Mouse (Mus musculus): ENCODE measurements at regions not wholly inside any gene's neighbourhood (a gene's known extent, or its start where the extent isn't known, plus 50 kb on each side); places are given as distances from the start of the nearest gene placed in this dataset.

GRCm38 (mm10) chr2:108796816-108797581 lies 483.5 kb upstream of the Kif18a start:
- no peak overlapping the region for H3K4me2 ChIP-seq (ENCODE audit: low read depth, low read length)
- no peak for ATAC-seq (ENCODE audit: insufficient read depth, low read depth)
- WGBS: 88% methylated on average over 2 of the region's 2 CpGs

GRCm38 (mm10) chr2:108812367-108812766 lies 468.2 kb upstream of the Kif18a start:
- Histone ChIP-seq H3K9me3 (replicated peaks; ENCODE audit: control insufficient read depth, low read length) (no peaks in the 10 kb centered on the region), H3K4me1 (ENCODE audit: control insufficient read depth, insufficient read depth) (no peaks in the 10 kb centered on the region), H3K36me3 (replicated peaks; ENCODE audit: control insufficient read depth, insufficient read depth, low read length) (no peaks in the 10 kb centered on the region), H3K27ac (ENCODE audit: low read depth) (no peak overlapping the region), H3K27me3 (ENCODE audit: control insufficient read depth, insufficient read depth, low read length) (no peaks in the 10 kb centered on the region), H3K4me2 (ENCODE audit: low read depth, low read length) (no peak overlapping the region), H3K9ac (replicated peaks; ENCODE audit: low read depth, low read length) (no peak overlapping the region), H3K4me3 (ENCODE audit: low read depth, low read length) (no peak overlapping the region)
- DNase-seq (ENCODE audit: low spot score) (no peak), ATAC-seq (ENCODE audit: insufficient read depth, low read depth) (no peak)
- TF ChIP-seq EP300 (IDR thresholded peaks at IDR 0.05; ENCODE audit: low read depth): no peak
- TF ChIP-seq CTCF (IDR thresholded peaks at IDR 0.05; ENCODE audit: low read depth): no peak

More at GRCm38 (mm10) chr2:108796816-108797581, 483.5 kb upstream of the Kif18a start:
- no peak for TF ChIP-seq CTCF (IDR thresholded peaks at IDR 0.05; ENCODE audit: low read depth)
- no peak for TF ChIP-seq EP300 (IDR thresholded peaks at IDR 0.05; ENCODE audit: low read depth)
- H3K4me1 ChIP-seq (ENCODE audit: control insufficient read depth, insufficient read depth): no peaks in the 10 kb centered on the region
- DNase-seq (ENCODE audit: low spot score): no peak
- no peaks in the 10 kb centered on the region for H3K27me3 ChIP-seq (ENCODE audit: control insufficient read depth, insufficient read depth, low read length)
- no peak overlapping the region for H3K27ac ChIP-seq (ENCODE audit: low read depth)
- H3K36me3 ChIP-seq (replicated peaks; ENCODE audit: control insufficient read depth, insufficient read depth, low read length): no peaks in the 10 kb centered on the region
- no peak overlapping the region for H3K4me3 ChIP-seq (ENCODE audit: low read depth, low read length)
- H3K9ac ChIP-seq (replicated peaks; ENCODE audit: low read depth, low read length): no peak overlapping the region
- H3K9me3 ChIP-seq (replicated peaks; ENCODE audit: control insufficient read depth, low read length): no peaks in the 10 kb centered on the region

GRCm38 (mm10) chr2:108813040-108813566 lies 467.4 kb upstream of the Kif18a start:
- H3K4me3 ChIP-seq (ENCODE audit: low read depth, low read length): no peak overlapping the region
- TF ChIP-seq EP300 (IDR thresholded peaks at IDR 0.05; ENCODE audit: low read depth) (no peak), CTCF (IDR thresholded peaks at IDR 0.05; ENCODE audit: low read depth) (no peak)
- ATAC-seq (ENCODE audit: insufficient read depth, low read depth): no peak
- H3K4me2 ChIP-seq (ENCODE audit: low read depth, low read length): no peak overlapping the region
- no peaks in the 10 kb centered on the region for H3K36me3 ChIP-seq (replicated peaks; ENCODE audit: control insufficient read depth, insufficient read depth, low read length)
- no peak overlapping the region for H3K9ac ChIP-seq (replicated peaks; ENCODE audit: low read depth, low read length)
- H3K27me3 ChIP-seq (ENCODE audit: control insufficient read depth, insufficient read depth, low read length): no peaks in the 10 kb centered on the region
- H3K27ac ChIP-seq (ENCODE audit: low read depth): no peak overlapping the region
- H3K4me1 ChIP-seq (ENCODE audit: control insufficient read depth, insufficient read depth): no peaks in the 10 kb centered on the region
- 34% methylated on average over 6 of the region's 6 CpGs for WGBS
- DNase-seq (ENCODE audit: low spot score): no peak
- no peaks in the 10 kb centered on the region for H3K9me3 ChIP-seq (replicated peaks; ENCODE audit: control insufficient read depth, low read length)

- no peak for ATAC-seq (ENCODE audit: insufficient read depth, low read depth)
- no peak overlapping the region for H3K27ac ChIP-seq (ENCODE audit: low read depth)
- no peak for DNase-seq (ENCODE audit: low spot score)
Measured at GRCm38 (mm10) chr2:108816579-108816978, 464.0 kb upstream of the Kif18a start.

GRCm38 (mm10) chr2:108824025-108824424 lies 456.5 kb upstream of the Kif18a start:
- Histone ChIP-seq H3K9ac (replicated peaks; ENCODE audit: low read depth, low read length) (no peak overlapping the region), H3K4me3 (ENCODE audit: low read depth, low read length) (no peak overlapping the region), H3K27ac (ENCODE audit: low read depth) (no peak overlapping the region), H3K4me2 (ENCODE audit: low read depth, low read length) (no peak overlapping the region), H3K9me3 (replicated peaks; ENCODE audit: control insufficient read depth, low read length) (no peaks in the 10 kb centered on the region), H3K36me3 (replicated peaks; ENCODE audit: control insufficient read depth, insufficient read depth, low read length) (no peaks in the 10 kb centered on the region), H3K4me1 (ENCODE audit: control insufficient read depth, insufficient read depth) (peaks cover 6% of the 10 kb centered on the region), H3K27me3 (ENCODE audit: control insufficient read depth, insufficient read depth, low read length) (no peaks in the 10 kb centered on the region)
- ATAC-seq (ENCODE audit: insufficient read depth, low read depth) (no peak), DNase-seq (ENCODE audit: low spot score) (no peak)
- TF ChIP-seq CTCF (IDR thresholded peaks at IDR 0.05; ENCODE audit: low read depth): no peak
- TF ChIP-seq EP300 (IDR thresholded peaks at IDR 0.05; ENCODE audit: low read depth): no peak

More at GRCm38 (mm10) chr2:108816579-108816978, 464.0 kb upstream of the Kif18a start:
- Histone ChIP-seq H3K36me3 (replicated peaks; ENCODE audit: control insufficient read depth, insufficient read depth, low read length) (no peaks in the 10 kb centered on the region), H3K9me3 (replicated peaks; ENCODE audit: control insufficient read depth, low read length) (no peaks in the 10 kb centered on the region), H3K4me3 (ENCODE audit: low read depth, low read length) (no peak overlapping the region), H3K9ac (replicated peaks; ENCODE audit: low read depth, low read length) (no peak overlapping the region), H3K4me2 (ENCODE audit: low read depth, low read length) (no peak overlapping the region), H3K4me1 (ENCODE audit: control insufficient read depth, insufficient read depth) (no peaks in the 10 kb centered on the region), H3K27me3 (ENCODE audit: control insufficient read depth, insufficient read depth, low read length) (no peaks in the 10 kb centered on the region)
- TF ChIP-seq CTCF (IDR thresholded peaks at IDR 0.05; ENCODE audit: low read depth): no peak
- no peak for TF ChIP-seq EP300 (IDR thresholded peaks at IDR 0.05; ENCODE audit: low read depth)

- Histone ChIP-seq H3K27me3 (ENCODE audit: control insufficient read depth, insufficient read depth, low read length) (no peaks in the 10 kb centered on the region), H3K27ac (ENCODE audit: low read depth) (no peak overlapping the region), H3K4me3 (ENCODE audit: low read depth, low read length) (no peak overlapping the region), H3K9ac (replicated peaks; ENCODE audit: low read depth, low read length) (no peak overlapping the region), H3K36me3 (replicated peaks; ENCODE audit: control insufficient read depth, insufficient read depth, low read length) (no peaks in the 10 kb centered on the region), H3K4me1 (ENCODE audit: control insufficient read depth, insufficient read depth) (peaks cover 6% of the 10 kb centered on the region), H3K9me3 (replicated peaks; ENCODE audit: control insufficient read depth, low read length) (no peaks in the 10 kb centered on the region), H3K4me2 (ENCODE audit: low read depth, low read length) (no peak overlapping the region)
- TF ChIP-seq CTCF (IDR thresholded peaks at IDR 0.05; ENCODE audit: low read depth) (no peak), EP300 (IDR thresholded peaks at IDR 0.05; ENCODE audit: low read depth) (no peak)
- no peak for DNase-seq (ENCODE audit: low spot score)
- WGBS: 62% methylated on average over 5 of the region's 5 CpGs
- no peak for ATAC-seq (ENCODE audit: insufficient read depth, low read depth)
Measured at GRCm38 (mm10) chr2:108825981-108826380, 454.6 kb upstream of the Kif18a start.

Data from heart, postnatal 0 days (tissue).